Mouse (Mus musculus): Measurements from ENCODE around the gene Pebp1. TPM values are rescaled to one million over a fixed set of nuclear protein-coding genes. Genes with fewer than 3 reads are reported as not detected.

The Pebp1 gene
- polyA plus RNA-seq (2012) = 28.3 and 38.5 TPM in 2 replicates

DNA sequence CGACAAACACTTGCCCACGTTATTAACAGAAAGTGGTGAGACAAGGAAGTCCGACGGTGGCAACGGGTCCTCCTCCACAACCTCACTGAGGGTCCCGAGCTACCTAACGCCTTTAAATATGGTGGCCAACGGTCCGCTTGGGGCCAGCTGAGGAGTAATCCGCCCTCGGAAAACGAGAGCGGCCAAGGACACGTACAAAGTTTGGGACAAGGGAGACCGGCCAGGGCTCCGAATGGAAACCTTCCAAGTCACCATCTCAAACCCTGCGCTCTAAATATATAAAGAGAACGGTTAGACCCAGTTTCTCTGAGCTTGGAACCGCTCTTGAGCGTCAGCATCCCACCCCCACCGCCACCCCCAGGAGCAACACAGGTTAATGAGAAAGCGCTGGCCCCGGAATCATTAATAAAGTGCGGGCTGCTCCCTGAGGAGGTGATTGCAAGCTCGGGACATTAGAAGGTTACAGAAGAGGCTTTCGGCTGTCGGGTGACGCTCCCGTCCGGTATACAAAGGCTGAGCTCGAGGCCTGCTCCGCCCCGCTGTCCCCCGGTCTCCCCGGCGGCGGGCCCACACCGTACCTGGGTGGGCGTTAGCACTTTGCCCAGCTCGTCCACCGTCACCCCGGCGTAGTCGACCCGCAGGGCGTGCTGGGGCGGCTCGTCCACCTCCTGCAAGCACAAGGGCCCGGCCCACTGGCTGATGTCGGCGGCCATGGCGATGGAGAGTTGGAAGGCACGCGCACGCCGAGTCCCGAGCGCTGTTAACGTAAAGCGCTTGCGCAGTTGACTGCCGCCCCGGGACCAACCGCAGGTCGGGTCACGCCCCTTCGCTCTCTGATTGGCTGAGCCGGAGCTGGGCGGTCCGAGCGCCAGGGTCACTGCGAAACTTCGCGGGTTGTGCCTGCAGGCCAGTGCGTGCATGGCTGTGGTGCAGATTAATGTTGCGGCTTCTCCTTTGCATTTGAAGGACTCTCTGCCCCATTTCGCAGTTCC lies at the start of gene Pebp1:
Gene Pebp1 (minus strand): TSS at position 795 of the 992 bp plus-strand sequence.
- Histone ChIP-seq H3K4me1 (ENCODE audit: control insufficient read depth) (peaks cover 39% of the 10 kb centered on the region), H3K4me3 (replicated peaks) (peak within 1 kb of the TSS; percentile 76), H3K36me3 (ENCODE audit: control insufficient read depth) (peaks cover 26% of the 10 kb centered on the region), H3K27me3 (ENCODE audit: control insufficient read depth) (no peaks in the 10 kb centered on the region), H3K9me3 (ENCODE audit: control insufficient read depth, low read length) (peaks cover 2% of the 10 kb centered on the region; the same call in 1 of the 2 replicates)
- TF ChIP-seq GATA1 (IDR thresholded peaks at IDR 0.05; ENCODE audit: low read length) = no peak
- TF ChIP-seq TAL1 (IDR thresholded peaks at IDR 0.05; ENCODE audit: low read length) = no peak

DNA sequence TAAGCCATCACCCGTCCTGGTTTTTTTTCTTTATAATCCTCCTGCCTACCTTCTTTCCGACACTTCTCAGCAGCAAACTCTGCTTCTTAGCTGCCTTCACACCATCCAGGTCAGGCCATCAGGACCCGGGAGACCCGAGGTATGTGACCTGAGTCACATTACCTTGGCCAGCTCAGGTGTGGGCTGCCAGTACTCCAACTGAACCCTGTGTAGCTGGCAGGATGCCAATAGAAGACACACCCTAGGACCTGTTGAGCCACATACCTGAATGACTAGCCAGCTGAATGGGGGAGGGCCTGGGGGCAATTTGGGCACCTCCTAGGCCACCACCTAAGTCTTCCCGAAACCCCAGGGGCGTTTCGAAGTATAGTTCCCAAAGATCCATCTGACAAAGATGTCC lies 43.0 kb upstream of the Pebp1 start:
- H3K4me3 ChIP-seq (replicated peaks) = no peak overlapping the region
- peaks cover 6% of the 10 kb centered on the region for H3K9me3 ChIP-seq (ENCODE audit: control insufficient read depth, low read length)
- no peaks in the 10 kb centered on the region for H3K4me1 ChIP-seq (ENCODE audit: control insufficient read depth)
- TF ChIP-seq TAL1 (IDR thresholded peaks at IDR 0.05; ENCODE audit: low read length) = no peak
- no peak for TF ChIP-seq GATA1 (IDR thresholded peaks at IDR 0.05; ENCODE audit: low read length)
- no peaks in the 10 kb centered on the region for H3K27me3 ChIP-seq (ENCODE audit: control insufficient read depth)
- no peaks in the 10 kb centered on the region; the same call in 1 of the 2 replicates for H3K36me3 ChIP-seq (ENCODE audit: control insufficient read depth)

- TF ChIP-seq GATA1 (IDR thresholded peaks at IDR 0.05; ENCODE audit: low read length) = no peak
- TF ChIP-seq TAL1 (IDR thresholded peaks at IDR 0.05; ENCODE audit: low read length) = no peak
- Histone ChIP-seq H3K9me3 (ENCODE audit: control insufficient read depth, low read length) (no peaks in the 10 kb centered on the region), H3K4me3 (replicated peaks) (no peak overlapping the region), H3K36me3 (ENCODE audit: control insufficient read depth) (no peaks in the 10 kb centered on the region), H3K27me3 (ENCODE audit: control insufficient read depth) (peaks cover 5% of the 10 kb centered on the region), H3K4me1 (ENCODE audit: control insufficient read depth) (no peaks in the 10 kb centered on the region)
Measured at GRCm38 (mm10) chr5:117326408-117326807, 39.0 kb upstream of the Pebp1 start.

GRCm38 (mm10) chr5:117323751-117324150 lies 36.3 kb upstream of the Pebp1 start:
- Histone ChIP-seq H3K9me3 (ENCODE audit: control insufficient read depth, low read length) (no peaks in the 10 kb centered on the region; the same call in 1 of the 2 replicates), H3K4me1 (ENCODE audit: control insufficient read depth) (peaks cover 9% of the 10 kb centered on the region), H3K36me3 (ENCODE audit: control insufficient read depth) (no peaks in the 10 kb centered on the region), H3K27me3 (ENCODE audit: control insufficient read depth) (peaks cover 32% of the 10 kb centered on the region), H3K4me3 (replicated peaks) (no peak overlapping the region)
- TF ChIP-seq GATA1 (IDR thresholded peaks at IDR 0.05; ENCODE audit: low read length) = no peak
- TF ChIP-seq TAL1 (IDR thresholded peaks at IDR 0.05; ENCODE audit: low read length) = no peak

DNA sequence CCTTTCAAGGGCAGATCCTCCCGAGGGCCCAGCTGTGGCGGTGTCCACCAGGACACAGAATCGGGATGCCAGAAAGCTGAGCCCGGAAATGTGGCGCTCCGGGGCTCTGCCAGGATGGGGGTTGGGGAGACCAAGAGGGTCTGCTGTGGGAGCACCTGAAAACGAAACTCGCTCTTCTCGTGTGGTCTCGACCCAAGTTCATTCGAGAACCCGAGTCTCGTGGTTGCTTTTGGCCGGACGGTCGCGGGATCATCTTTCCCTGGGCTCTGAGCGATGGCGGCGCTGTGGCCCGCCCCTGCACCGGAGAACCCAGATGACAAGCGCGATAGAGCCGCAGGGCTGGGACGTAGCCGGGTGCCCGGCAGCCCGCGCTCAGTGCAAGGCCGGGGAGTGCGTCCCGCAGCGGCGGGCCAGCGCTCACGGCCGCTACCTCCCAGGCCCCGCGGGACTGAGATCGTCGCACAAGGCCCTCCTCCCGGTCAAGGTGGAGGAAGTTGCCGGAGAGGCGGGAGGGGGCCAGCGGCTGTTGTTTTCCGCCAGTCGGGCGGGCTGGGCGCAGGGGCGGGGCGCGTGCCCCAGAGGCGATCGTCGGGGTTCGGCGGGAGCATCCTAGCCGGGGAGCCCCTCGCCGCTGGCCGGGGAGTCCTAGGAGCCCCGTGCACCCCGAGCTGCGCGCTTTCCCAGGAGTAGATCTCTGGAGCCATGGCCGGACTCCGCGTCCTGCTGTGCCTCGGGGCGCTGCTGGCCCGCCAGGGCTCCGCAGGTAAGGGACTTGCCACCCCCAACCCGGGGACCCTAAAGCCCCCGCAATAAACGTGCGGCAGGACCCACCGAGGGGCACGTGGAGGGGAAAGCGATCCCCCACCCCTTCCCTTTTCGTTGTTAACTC lies 31.6 kb upstream of the Pebp1 start, which contains the start of gene Vsig10:
Gene Vsig10 (plus strand): TSS at position 343 of the 889 bp plus-strand sequence.
- TF ChIP-seq TAL1 (IDR thresholded peaks at IDR 0.05; ENCODE audit: low read length) = no peak
- no peak for TF ChIP-seq GATA1 (IDR thresholded peaks at IDR 0.05; ENCODE audit: low read length)
- peak within 1 kb of the TSS; percentile 60 for H3K4me3 ChIP-seq (replicated peaks)
- H3K9me3 ChIP-seq (ENCODE audit: control insufficient read depth, low read length) = no peaks in the 10 kb centered on the region; the same call in 1 of the 2 replicates
- H3K36me3 ChIP-seq (ENCODE audit: control insufficient read depth) = no peaks in the 10 kb centered on the region
- H3K27me3 ChIP-seq (ENCODE audit: control insufficient read depth) = peaks cover 77% of the 10 kb centered on the region
- peaks cover 19% of the 10 kb centered on the region for H3K4me1 ChIP-seq (ENCODE audit: control insufficient read depth)

DNA sequence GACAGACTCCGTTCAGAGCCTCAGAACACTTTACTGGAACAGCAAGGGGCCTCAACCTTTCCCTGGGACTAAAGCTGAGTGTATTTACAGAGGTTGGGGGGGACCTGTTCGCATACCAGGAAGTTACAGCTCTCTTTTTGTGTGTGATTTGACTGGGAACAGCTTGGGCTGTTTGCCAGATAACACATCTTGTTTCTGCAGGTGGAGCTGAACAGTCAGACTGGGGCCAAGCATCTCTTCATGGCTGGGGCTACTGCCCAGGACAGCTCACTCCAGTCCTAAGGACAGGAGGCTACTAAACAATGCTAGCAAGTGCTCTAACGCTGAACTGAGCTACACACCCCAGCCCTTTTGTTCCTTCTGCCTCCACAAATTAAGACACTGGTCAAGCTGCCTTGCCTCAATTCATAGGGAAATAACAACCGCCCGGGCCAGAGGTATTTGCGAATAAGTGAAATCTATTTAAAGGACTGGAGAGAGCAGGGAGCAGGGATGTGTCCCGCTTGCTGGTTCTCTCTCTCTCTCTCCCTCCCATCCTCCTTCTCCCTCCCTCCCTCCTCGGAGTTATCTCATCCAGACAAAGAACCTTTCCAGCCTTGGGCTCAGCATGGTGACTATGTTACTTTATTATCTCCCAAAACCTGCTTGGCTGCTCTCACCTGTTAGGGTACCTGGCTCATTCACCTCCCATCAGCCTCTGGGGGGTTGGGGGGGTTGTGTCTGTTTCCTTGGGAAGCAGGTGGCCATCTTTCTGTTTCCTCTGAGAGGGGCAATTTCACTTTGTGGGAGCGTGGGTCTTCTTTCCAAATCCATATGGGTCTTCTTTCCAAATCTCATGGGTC lies 27.4 kb upstream of the Pebp1 start:
- Histone ChIP-seq H3K4me1 (ENCODE audit: control insufficient read depth) (peaks cover 29% of the 10 kb centered on the region), H3K27me3 (ENCODE audit: control insufficient read depth) (peaks cover 59% of the 10 kb centered on the region), H3K36me3 (ENCODE audit: control insufficient read depth) (no peaks in the 10 kb centered on the region), H3K9me3 (ENCODE audit: control insufficient read depth, low read length) (no peaks in the 10 kb centered on the region; the same call in 1 of the 2 replicates), H3K4me3 (replicated peaks) (no peak overlapping the region)
- no peak for TF ChIP-seq GATA1 (IDR thresholded peaks at IDR 0.05; ENCODE audit: low read length)
- TF ChIP-seq TAL1 (IDR thresholded peaks at IDR 0.05; ENCODE audit: low read length) = no peak

DNA sequence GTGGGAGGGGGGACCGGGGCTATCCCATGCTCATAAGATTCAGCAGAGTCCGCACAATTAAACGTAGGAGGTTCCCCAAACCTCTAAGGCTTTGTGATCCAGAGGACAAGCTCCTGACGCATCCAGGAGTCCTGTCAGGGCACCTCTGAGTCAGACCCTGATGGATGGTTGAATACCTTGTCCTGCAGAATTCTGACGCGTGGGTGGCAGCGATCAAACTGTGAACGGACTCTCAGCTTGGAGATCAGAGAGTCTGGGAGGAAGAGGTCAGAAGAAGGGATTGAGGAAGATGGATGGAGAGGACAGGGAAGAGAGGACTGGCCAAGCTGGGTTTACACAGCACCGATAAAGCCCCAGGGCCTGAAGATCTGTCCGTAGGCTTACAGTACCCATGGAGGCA lies 26.5 kb upstream of the Pebp1 start:
- no peaks in the 10 kb centered on the region for H3K36me3 ChIP-seq (ENCODE audit: control insufficient read depth)
- H3K4me1 ChIP-seq (ENCODE audit: control insufficient read depth) = peaks cover 22% of the 10 kb centered on the region
- H3K4me3 ChIP-seq (replicated peaks) = peak overlapping the region; percentile 37
- H3K27me3 ChIP-seq (ENCODE audit: control insufficient read depth) = peaks cover 50% of the 10 kb centered on the region
- H3K9me3 ChIP-seq (ENCODE audit: control insufficient read depth, low read length) = no peaks in the 10 kb centered on the region
- TF ChIP-seq TAL1 (IDR thresholded peaks at IDR 0.05; ENCODE audit: low read length) = no peak
- TF ChIP-seq GATA1 (IDR thresholded peaks at IDR 0.05; ENCODE audit: low read length) = no peak

- no peak for TF ChIP-seq TAL1 (IDR thresholded peaks at IDR 0.05; ENCODE audit: low read length)
- TF ChIP-seq GATA1 (IDR thresholded peaks at IDR 0.05; ENCODE audit: low read length) = no peak
- H3K9me3 ChIP-seq (ENCODE audit: control insufficient read depth, low read length) = no peaks in the 10 kb centered on the region
- no peaks in the 10 kb centered on the region for H3K36me3 ChIP-seq (ENCODE audit: control insufficient read depth)
- peaks cover 18% of the 10 kb centered on the region for H3K4me1 ChIP-seq (ENCODE audit: control insufficient read depth)
- peak overlapping the region; percentile 37 for H3K4me3 ChIP-seq (replicated peaks)
- peaks cover 45% of the 10 kb centered on the region for H3K27me3 ChIP-seq (ENCODE audit: control insufficient read depth)
Measured at GRCm38 (mm10) chr5:117313420-117313819, 26.0 kb upstream of the Pebp1 start.

Measured in erythroblast, embryonic 14.5 days (primary cell).